Mouse (Mus musculus): ENCODE measurements around the gene Efcab6.

GRCm38 (mm10) chr15:83857129-83857528 is 208.1 kb downstream of the Efcab6 start:
- TF ChIP-seq CTCF (IDR thresholded peaks at IDR 0.05; ENCODE audit: low read depth), result peak; percentile 83
- no peak for TF ChIP-seq EP300 (IDR thresholded peaks at IDR 0.05; ENCODE audit: low read depth)
